In the genomic region with DNA sequence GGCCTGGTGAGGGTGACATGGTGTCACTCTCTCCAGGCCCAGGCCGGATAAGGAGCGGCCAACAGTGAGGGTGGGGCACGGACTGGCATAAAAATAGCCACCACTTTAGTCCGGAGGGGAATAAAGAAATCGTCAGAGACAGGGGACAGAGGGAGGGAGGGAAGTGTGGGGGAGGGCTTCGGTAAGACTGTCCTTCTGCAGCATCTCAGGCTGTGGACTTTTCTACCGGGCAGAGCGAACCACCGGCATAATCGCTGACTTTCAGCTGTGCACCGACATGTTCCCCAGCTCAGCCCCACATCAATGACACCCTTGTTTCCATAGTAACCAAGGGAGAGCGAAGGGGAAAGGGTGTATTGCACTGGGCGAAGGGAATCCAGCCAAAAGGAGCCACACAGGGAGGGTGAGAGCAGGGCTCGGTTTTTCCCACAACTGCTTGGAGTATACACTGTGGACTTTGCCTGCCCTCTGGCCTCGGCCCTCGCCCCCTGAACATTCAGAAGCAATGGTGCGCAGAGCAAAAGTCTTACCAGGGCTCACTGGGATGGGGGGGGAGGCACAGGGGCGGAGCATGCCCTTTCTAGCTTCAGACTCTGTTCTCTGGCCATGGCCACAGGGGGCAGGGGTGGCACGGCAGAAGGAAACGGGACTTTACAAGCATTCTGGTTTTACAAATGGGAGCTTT, we compare ENCODE assay signal across 8 mouse cellular contexts. TPM values are rescaled to one million over a fixed set of nuclear protein-coding genes. Genes with fewer than 3 reads are reported as not detected.
A peak's percentile ranks its signal among the peaks of the same experiment; 100 is the strongest.
DNase-seq lines count a peak whose midpoint lies in the region; ATAC-seq lines count a peak whose summit lies in the region.

No protein-coding gene starts in this region.

- 0 out of 2 replicates have a peak, but pooled peaks cover 1% of the 10 kb centered on the region for H3K36me3 ChIP-seq in forebrain, embryonic 13.5 days (ENCODE audit: poor library complexity, severe bottlenecking)
- H3K36me3 ChIP-seq in hindbrain, embryonic 13.5 days: no peaks in the 10 kb centered on the region
- H3K36me3 ChIP-seq in limb, embryonic 15.5 days: no peaks in the 10 kb centered on the region
- no peaks in the 10 kb centered on the region for H3K36me3 ChIP-seq in midbrain, embryonic 14.5 days (ENCODE audit: control insufficient read depth, insufficient read depth, low read length)
- no peaks in the 10 kb centered on the region for H3K36me3 ChIP-seq in stomach, embryonic 14.5 days (ENCODE audit: control insufficient read depth, insufficient read depth, low read length)

- H3K27me3 ChIP-seq in forebrain, embryonic 13.5 days: no peaks in the 10 kb centered on the region
- H3K27me3 ChIP-seq in hindbrain, embryonic 13.5 days: no peaks in the 10 kb centered on the region
- H3K27me3 ChIP-seq in limb, embryonic 15.5 days: no peaks in the 10 kb centered on the region
- H3K27me3 ChIP-seq in midbrain, embryonic 14.5 days (ENCODE audit: control insufficient read depth, insufficient read depth, low read length): no peaks in the 10 kb centered on the region
- H3K27me3 ChIP-seq in stomach, embryonic 14.5 days (ENCODE audit: control insufficient read depth, insufficient read depth, low read length): no peaks in the 10 kb centered on the region

- WGBS in forebrain, embryonic 13.5 days: under 1% methylated on average over 20 of the region's 20 CpGs
- WGBS in hindbrain, embryonic 13.5 days: 1% methylated on average over 20 of the region's 20 CpGs
- WGBS in limb, embryonic 15.5 days: 4% methylated on average over 20 of the region's 20 CpGs
- whole genome bisulfite sequencing in midbrain, embryonic 14.5 days: under 1% methylated on average over 20 of the region's 20 CpGs
- WGBS in stomach, embryonic 14.5 days: 6% methylated on average over 20 of the region's 20 CpGs

- peaks cover 100% of the 10 kb centered on the region for H3K4me1 ChIP-seq in forebrain, embryonic 13.5 days
- H3K4me1 ChIP-seq in hindbrain, embryonic 13.5 days (replicated peaks): peaks cover 100% of the 10 kb centered on the region
- peaks cover 85% of the 10 kb centered on the region for H3K4me1 ChIP-seq in limb, embryonic 15.5 days
- H3K4me1 ChIP-seq in midbrain, embryonic 14.5 days (ENCODE audit: control insufficient read depth, insufficient read depth, low read length): peaks cover 97% of the 10 kb centered on the region
- peaks cover 72% of the 10 kb centered on the region for H3K4me1 ChIP-seq in stomach, embryonic 14.5 days (ENCODE audit: control insufficient read depth, insufficient read depth, low read length)

- peak; percentile 35 for ATAC-seq in frontal cortex, adult (ENCODE audit: low TSS enrichment)
- ATAC-seq in forebrain, embryonic 13.5 days: peak; percentile 62
- peak; percentile 68 for ATAC-seq in hindbrain, embryonic 13.5 days (ENCODE audit: low FRiP score)
- ATAC-seq in limb, embryonic 15.5 days (ENCODE audit: insufficient number of reproducible peaks, low FRiP score, low TSS enrichment, low read depth): peak; percentile 22; the same call in 1 of the 2 replicates
- peak; percentile 68 for ATAC-seq in midbrain, embryonic 14.5 days (ENCODE audit: low FRiP score, low TSS enrichment)
- ATAC-seq in stomach, embryonic 14.5 days (ENCODE audit: insufficient number of reproducible peaks, insufficient read depth, low FRiP score, low read depth): no peak

- H3K4me2 ChIP-seq in forebrain, embryonic 13.5 days: peak overlapping the region; percentile 69
- H3K4me2 ChIP-seq in hindbrain, embryonic 13.5 days: peak overlapping the region; percentile 62
- H3K4me2 ChIP-seq in limb, embryonic 15.5 days: peak overlapping the region; percentile 44
- peak overlapping the region; percentile 54 for H3K4me2 ChIP-seq in midbrain, embryonic 14.5 days (ENCODE audit: low read length)
- H3K4me2 ChIP-seq in stomach, embryonic 14.5 days (replicated peaks; ENCODE audit: low read depth, low read length): peak overlapping the region; percentile 42

- no peak for DNase-seq in frontal cortex, postnatal 14 days (ENCODE audit: low spot score in 2 of 2)
- peak; percentile 64 for DNase-seq in cerebellum, adult 11 months
- peak; percentile 86 for DNase-seq in midbrain, embryonic 14.5 days

- H3K4me3 ChIP-seq in forebrain, embryonic 13.5 days: peak overlapping the region; percentile 32
- peak overlapping the region; percentile 27 for H3K4me3 ChIP-seq in hindbrain, embryonic 13.5 days
- H3K4me3 ChIP-seq in limb, embryonic 15.5 days: peak overlapping the region; percentile 22
- peak overlapping the region; percentile 19; the same call in 1 of the 2 replicates for H3K4me3 ChIP-seq in midbrain, embryonic 14.5 days (replicated peaks; ENCODE audit: low read depth, low read length)
- H3K4me3 ChIP-seq in stomach, embryonic 14.5 days (ENCODE audit: low read depth, low read length): no peak overlapping the region; the same call in 1 of the 2 replicates

- H3K27ac ChIP-seq in forebrain, embryonic 13.5 days: peak overlapping the region; percentile 91
- peak overlapping the region; percentile 93 for H3K27ac ChIP-seq in hindbrain, embryonic 13.5 days
- H3K27ac ChIP-seq in limb, embryonic 15.5 days: peak overlapping the region; percentile 67
- peak overlapping the region; percentile 91 for H3K27ac ChIP-seq in midbrain, embryonic 14.5 days (replicated peaks; ENCODE audit: low read depth, low read length)
- H3K27ac ChIP-seq in stomach, embryonic 14.5 days (ENCODE audit: low read length): peak overlapping the region; percentile 87

- H3K9me3 ChIP-seq in forebrain, embryonic 13.5 days (replicated peaks): no peaks in the 10 kb centered on the region
- H3K9me3 ChIP-seq in hindbrain, embryonic 13.5 days: no peaks in the 10 kb centered on the region
- H3K9me3 ChIP-seq in limb, embryonic 15.5 days: no peaks in the 10 kb centered on the region
- no peaks in the 10 kb centered on the region for H3K9me3 ChIP-seq in midbrain, embryonic 14.5 days (ENCODE audit: control insufficient read depth, low read length)
- H3K9me3 ChIP-seq in stomach, embryonic 14.5 days (ENCODE audit: control insufficient read depth, low read depth, low read length): no peaks in the 10 kb centered on the region

- peak overlapping the region; percentile 61 for H3K9ac ChIP-seq in forebrain, embryonic 13.5 days
- H3K9ac ChIP-seq in hindbrain, embryonic 13.5 days: peak overlapping the region; percentile 71
- H3K9ac ChIP-seq in limb, embryonic 15.5 days: 0 out of 2 replicates have a peak overlapping the region, but pooled peaks have one; percentile 14
- H3K9ac ChIP-seq in midbrain, embryonic 14.5 days (replicated peaks; ENCODE audit: low read length): peak overlapping the region; percentile 44; the same call in 1 of the 2 replicates
- no peak overlapping the region for H3K9ac ChIP-seq in stomach, embryonic 14.5 days (replicated peaks; ENCODE audit: low read depth, low read length)

RNA-seq across cellular contexts. Expression of a gene that starts 27.2 kb away (rescaled TPM):
- 22.5 and 22.6 TPM in 2 replicates for polyA plus RNA-seq in forebrain, embryonic 13.5 days (2015; fragmentation: Nextera tagmentation; extraction: Ambion mirVana)
- 29.7 and 31.6 TPM in 2 replicates for polyA plus RNA-seq in hindbrain, embryonic 13.5 days (2015; fragmentation: Nextera tagmentation; extraction: Ambion mirVana)
- polyA plus RNA-seq in limb, embryonic 15.5 days (2015; fragmentation: Nextera tagmentation; extraction: Ambion mirVana): 14.6 and 15.1 TPM in 2 replicates
- 36.5 and 38.5 TPM in 2 replicates for polyA plus RNA-seq in midbrain, embryonic 14.5 days (2014; fragmentation: Nextera tagmentation; extraction: Ambion mirVana)
- polyA plus RNA-seq in stomach, embryonic 14.5 days (2014; fragmentation: Nextera tagmentation; extraction: Ambion mirVana): 22.3 and 23.5 TPM in 2 replicates

RNA-seq across cellular contexts. Expression of a gene that starts 44.3 kb away (rescaled TPM):
- 233 and 245 TPM in 2 replicates for polyA plus RNA-seq in forebrain, embryonic 13.5 days (2015; fragmentation: Nextera tagmentation; extraction: Ambion mirVana)
- polyA plus RNA-seq in hindbrain, embryonic 13.5 days (2015; fragmentation: Nextera tagmentation; extraction: Ambion mirVana): 212 and 220 TPM in 2 replicates
- 127 and 138 TPM in 2 replicates for polyA plus RNA-seq in limb, embryonic 15.5 days (2015; fragmentation: Nextera tagmentation; extraction: Ambion mirVana)
- 134 and 200 TPM in 2 replicates for polyA plus RNA-seq in midbrain, embryonic 14.5 days (2014; fragmentation: Nextera tagmentation; extraction: Ambion mirVana)
- 89.4 and 98.7 TPM in 2 replicates for polyA plus RNA-seq in stomach, embryonic 14.5 days (2014; fragmentation: Nextera tagmentation; extraction: Ambion mirVana)

RNA-seq across cellular contexts. Expression of a gene that starts 44.5 kb away (rescaled TPM):
- polyA plus RNA-seq in forebrain, embryonic 13.5 days (2015; fragmentation: Nextera tagmentation; extraction: Ambion mirVana): 12.4 and 13.2 TPM in 2 replicates
- polyA plus RNA-seq in hindbrain, embryonic 13.5 days (2015; fragmentation: Nextera tagmentation; extraction: Ambion mirVana): 10.3 and 12.6 TPM in 2 replicates
- 22.3 and 23.5 TPM in 2 replicates for polyA plus RNA-seq in limb, embryonic 15.5 days (2015; fragmentation: Nextera tagmentation; extraction: Ambion mirVana)
- polyA plus RNA-seq in midbrain, embryonic 14.5 days (2014; fragmentation: Nextera tagmentation; extraction: Ambion mirVana): 7.3 and 10.2 TPM in 2 replicates
- 19.3 and 20.8 TPM in 2 replicates for polyA plus RNA-seq in stomach, embryonic 14.5 days (2014; fragmentation: Nextera tagmentation; extraction: Ambion mirVana)

Comparison
In these comparisons a context has a peak if more than half of its experiments do, and no peak if none do; other contexts are left out.
1. DNase-seq: peak in cerebellum, adult 11 months (single experiment) and midbrain, embryonic 14.5 days (single experiment); none in frontal cortex, postnatal 14 days (0 of 2).
2. Peak in every context shown above with its lines, with median percentiles within 50 percentile points of each other: H3K27ac ChIP-seq and H3K4me2 ChIP-seq.